Mouse (Mus musculus) embryo, embryonic 10.5 days (tissue): ENCODE measurements around the gene Spdya.
A peak's percentile ranks its signal among the peaks of the same experiment; 100 is the strongest.
"Not testable (repeated sequence)": the region's sequence is repeated elsewhere in the genome, so short reads cannot be mapped to it uniquely, and the experiment has no call there.

Experiments
- DNase-seq: peaks from one replicate; pipeline ENCODE4 v3.0.0-alpha.2; 2015; ENCODE audit warnings: low spot score

Gene Spdya

DNA sequence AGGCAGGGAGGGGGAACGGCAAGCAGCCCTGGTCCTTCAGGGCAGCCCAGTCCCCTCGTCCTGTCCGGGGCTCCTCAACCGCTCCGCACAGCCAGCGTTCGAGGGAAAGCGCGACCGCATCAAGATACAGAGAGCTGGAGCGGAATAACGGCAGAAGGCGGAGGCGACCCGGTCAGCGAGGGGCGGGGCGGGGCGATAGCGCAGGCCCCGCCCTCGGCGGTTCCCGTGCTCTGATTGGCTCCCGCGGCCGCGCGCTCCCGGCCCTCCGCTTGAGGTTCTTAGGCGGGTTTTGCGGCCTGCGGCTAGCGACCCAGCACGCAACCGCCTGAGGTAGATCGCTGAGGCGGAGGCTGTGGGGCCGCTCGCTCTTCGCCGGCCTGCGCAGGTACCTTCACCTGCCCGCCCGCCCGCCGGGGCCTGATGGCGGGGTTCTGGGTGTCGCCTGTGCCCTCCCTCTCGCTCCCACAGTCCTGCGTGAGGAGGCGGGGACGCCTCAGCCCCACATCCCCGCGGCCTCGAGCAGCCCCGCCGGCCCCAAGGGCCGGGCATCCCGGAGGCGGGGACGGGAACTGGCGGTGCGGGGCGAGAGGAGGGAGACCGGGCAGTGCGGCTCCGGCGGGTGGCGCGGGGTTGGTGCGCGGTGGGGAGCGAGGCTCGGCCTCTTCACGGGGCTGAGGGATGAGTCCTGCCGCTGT, at the start of gene Spdya:
Gene Spdya (plus strand): TSS at position 305 of the 695 bp plus-strand sequence.
- peak; percentile 94 for DNase-seq

DNA sequence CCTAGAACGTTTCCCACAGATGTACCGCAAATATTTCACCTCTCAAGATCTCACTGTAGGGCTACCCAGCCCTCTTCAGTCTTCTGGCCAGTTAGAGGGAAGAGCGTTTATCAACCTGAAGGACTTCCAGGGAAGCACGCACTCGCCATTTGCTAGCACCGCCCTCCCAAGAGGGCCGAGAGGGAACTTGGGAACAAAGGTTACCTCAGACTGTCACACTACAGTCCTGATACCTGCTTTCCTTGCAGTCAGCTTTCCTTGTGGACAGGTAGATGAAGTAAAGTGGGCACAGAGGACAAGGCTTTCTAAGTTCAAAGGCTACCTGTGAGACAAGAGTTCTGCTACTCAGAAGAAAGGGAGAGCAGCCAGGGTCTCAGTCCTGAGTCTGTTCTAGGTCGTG, 45.0 kb upstream of the Spdya start:
- no peak for DNase-seq

- DNase-seq, result no peak
These were observed 41.6 kb upstream of the Spdya start for GRCm38 (mm10) chr17:71510297-71510696.

GRCm38 (mm10) chr17:71526302-71526708, 25.6 kb upstream of the Spdya start:
- no peak for DNase-seq

DNA sequence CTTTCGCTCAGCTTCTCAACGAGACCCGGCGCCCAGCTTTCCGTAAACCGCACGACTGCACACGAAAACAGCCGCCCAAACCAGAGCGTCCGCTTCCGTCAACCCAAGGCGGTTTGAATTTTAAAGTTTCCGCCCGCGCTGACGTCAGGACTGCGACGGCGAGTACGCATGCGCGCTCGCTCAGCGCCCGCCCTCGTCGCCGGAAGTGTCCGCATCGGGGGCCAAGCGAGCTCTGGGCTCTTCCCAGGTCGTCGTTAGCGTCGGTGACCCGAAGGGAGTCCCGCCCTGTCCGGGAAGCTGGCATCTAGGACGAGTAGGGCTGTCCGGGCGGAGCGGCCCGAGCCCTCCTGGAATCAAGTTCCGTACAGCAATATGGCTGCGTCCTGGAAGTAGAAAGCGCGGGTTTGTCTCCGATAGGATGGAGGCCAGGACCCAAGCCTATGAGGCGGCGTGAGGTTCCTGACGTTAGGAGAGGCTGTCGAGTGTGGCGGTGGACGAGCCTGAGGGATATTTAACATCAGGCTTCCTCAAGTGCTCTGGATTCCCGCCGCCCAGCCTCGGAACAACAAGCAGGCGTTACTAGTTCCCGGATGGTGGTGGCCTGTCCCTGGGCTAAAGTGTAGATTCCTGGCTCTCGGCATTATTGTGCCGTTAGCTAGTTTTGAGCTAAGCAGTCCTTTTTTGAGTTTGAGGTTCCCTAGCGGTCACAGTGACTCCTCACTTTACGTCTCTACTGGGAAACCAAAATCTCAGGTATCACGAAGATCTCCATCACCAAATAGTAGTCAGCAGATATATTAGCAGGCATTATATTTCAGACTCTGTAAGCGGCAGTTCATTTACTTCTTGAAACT, 24.9 kb upstream of the Spdya start, which contains the start of gene Ndc80:
Gene Ndc80 (minus strand): TSS at position 147 of the 854 bp plus-strand sequence.
- DNase-seq, result peak; percentile 97

DNA sequence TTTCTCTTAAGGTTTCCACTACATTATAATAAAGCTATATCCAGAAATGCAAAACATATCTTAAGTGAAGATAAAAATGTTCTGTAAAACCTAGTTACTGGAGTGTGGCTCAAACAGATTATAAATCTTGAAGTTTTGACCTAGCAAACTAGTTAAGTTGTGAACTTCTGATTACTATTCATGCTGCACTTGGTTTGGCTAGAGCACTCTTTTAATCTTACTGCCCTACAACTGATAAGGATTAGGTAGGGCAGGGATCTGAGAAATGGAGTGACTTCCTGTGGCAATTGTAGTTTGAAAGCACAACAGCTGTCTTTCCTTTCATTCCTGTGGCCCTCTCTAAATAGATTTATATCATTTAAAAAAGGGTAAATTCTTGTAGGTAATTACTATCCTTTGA, 23.8 kb upstream of the Spdya start:
- DNase-seq, result no peak

DNA sequence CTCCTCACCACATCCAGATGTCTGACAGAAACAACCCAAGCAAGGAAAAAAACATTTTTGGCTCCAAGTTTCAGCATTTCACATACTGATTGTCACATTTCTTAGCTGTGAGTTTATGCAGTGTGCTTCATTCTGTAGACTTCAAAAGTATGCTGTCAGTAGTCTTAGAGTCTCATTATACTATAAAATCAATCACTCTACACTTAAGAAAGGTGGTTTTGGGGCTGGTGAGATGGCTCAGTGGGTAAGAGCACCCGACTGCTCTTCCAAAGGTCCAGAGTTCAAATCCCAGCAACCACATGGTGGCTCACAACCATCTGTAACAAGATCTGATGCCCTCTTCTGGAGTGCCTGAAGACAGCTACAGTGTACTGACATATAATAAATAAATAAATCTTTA, 16.3 kb upstream of the Spdya start:
- DNase-seq, result not testable (repeated sequence)

DNA sequence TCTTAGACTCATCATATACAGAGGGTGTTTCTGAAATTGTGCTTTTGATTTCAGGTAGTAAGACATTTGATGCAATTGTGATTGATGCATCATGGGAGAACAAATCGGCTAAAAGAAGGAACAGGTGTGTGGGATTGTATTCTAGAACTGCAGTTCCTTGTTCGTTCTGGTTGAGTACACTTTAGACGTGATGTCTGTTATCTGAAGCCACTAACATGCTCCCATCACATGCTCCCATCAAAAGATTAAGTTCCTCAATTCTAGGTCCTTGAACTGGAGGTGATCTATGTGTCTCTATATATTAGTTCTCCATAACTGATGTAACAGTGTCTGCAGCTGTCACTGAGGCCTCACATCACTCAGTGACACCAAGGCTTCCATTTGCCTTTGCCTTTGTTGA, 14.7 kb upstream of the Spdya start:
- DNase-seq, result no peak

DNA sequence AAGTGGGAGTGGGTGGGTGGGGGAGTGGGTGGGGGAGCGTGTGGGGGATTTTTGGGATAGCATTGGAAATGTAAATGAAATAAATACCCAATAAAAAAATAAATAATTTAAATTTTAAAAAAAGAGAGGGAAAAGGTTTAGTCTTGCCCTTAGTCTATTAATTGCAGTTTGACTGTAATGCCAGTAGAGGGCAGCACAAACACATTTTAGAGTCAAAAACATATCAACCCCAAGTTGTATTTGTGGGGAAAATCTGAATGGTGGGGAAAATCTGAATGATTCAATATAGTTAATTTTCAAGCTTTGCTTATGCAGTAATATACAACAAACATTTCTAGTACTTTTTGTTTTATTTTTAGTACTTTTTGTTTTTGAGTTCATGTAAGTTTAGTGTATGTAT, 3.3 kb upstream of the Spdya start:
- peak; percentile 73 for DNase-seq

DNA sequence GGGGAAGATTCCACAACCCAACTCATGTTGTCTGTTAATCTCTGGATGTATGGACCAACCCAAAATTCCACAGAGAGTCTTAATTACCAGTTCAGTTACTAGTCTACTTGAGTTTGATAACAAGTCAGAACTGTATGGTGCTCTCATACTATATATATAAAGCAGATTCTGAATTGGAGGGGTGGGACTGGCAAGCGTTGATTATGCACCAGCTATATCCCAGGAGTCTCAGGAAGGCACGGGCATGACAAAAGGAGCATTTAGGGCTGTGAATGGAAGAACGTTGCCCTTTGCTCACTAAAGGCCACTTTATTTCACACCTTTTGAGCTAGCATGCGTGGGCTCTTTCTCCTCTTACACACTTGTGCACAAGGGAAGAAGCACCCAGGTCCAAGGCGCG, 511 bp upstream of the Spdya start:
- no peak for DNase-seq

GRCm38 (mm10) chr17:71552901-71553300, 1.0 kb downstream of the Spdya start:
- DNase-seq, result peak; percentile 53

DNA sequence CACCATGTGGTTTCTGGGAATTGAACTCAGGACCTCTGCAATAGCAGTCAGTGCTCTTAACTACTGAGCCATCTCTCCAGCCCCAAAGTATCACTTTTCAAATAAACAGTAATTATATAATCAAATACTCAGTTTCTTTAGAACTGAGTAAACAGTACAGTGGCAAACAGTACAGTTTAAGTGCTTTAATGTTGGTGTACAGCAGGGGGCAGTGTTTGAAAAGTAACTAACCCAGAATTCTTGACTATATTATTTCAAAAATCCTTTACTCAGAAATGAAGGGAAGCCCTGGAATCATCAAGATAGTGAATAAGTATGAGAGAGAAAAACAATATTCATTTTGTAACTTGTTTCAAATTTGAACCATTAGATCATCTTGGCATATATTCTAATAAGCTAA, 9.8 kb downstream of the Spdya start:
- DNase-seq, result peak; percentile 71

GRCm38 (mm10) chr17:71579176-71579705, 27.4 kb downstream of the Spdya start:
- no peak for DNase-seq

- peak; percentile 52 for DNase-seq
These were observed 46.2 kb downstream of the Spdya start for GRCm38 (mm10) chr17:71597881-71598658.

DNA sequence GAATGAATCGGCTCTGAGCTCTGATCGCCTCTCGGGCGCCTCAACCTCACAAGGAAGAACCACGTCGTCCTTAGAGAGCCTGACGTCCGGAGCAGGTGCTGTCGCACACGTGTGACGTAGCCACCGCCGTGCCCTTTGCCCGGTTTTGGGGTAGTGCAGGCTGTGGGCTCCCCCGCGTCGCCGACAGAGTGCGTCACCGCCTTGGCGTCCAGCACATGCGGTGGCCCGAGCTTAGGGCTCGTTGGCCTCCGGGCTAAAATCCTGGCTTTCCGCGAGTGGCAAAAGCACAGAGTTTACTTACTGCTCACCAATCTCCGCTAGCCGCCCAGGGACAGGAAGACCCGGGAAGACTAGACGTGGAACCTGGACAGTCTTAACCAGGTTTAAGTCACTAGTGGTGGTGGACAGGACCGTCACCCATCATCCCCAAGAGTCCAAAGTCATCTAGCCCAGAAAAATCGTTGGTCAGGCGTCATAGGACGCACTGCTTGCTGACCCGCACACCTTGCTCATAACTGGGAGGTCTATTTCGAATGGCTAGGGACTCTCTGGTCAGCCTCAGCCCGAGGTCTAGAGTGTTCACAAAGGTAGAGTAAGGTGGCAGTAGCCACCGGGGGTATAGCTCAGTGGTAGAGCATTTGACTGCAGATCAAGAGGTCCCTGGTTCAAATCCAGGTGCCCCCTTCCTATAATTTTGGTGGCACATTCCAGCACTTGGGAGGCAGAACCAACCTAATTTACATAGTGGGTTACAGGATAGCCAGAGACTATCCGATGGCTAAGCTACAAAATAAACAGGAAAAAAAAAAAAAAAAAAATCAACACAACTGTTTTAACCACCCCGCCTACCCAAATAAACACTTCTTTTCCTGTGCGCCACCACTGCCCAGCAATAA, 47.0 kb downstream of the Spdya start:
- DNase-seq, result peak; percentile 95

DNA sequence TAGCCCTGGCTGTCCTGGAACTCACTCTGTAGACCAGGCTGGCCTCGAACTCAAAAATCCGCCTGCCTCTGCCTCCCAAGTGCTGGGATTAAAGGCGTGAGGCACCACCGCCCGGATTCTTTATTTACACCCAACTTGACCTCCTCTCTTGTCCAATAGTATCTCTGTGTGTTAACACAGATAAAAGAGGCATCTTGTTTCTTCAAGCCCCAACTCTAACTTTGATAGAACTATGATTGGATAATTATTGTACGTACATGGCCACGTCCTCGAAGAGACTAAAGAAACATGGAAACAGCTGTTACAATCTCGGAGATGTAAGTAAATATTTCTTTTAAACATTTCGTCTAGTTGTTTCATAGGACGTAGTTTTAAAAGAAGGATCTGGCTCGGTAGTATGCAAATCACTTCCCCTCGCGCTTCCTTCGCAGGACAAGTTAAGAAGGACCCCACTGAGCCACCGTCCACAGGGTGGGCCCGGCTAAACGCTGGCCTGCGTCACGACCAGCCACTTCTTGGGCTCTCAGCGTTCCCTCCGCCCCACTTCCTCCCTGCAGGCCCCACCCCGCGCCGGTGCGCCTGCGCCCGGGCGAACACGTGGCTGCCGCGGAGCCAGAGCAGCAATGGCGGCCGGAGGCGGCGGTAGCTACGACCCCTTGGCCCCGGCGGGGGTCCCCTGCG, 63.9 kb downstream of the Spdya start, which contains the start of gene Wdr43:
Gene Wdr43 (plus strand): TSS at position 258 of the 681 bp plus-strand sequence.
- DNase-seq, result peak; percentile 98

GRCm38 (mm10) chr17:71616319-71617032, 64.6 kb downstream of the Spdya start:
- DNase-seq, result peak; percentile 42

- peak; percentile 31 for DNase-seq
These were observed 65.1 kb downstream of the Spdya start for GRCm38 (mm10) chr17:71617033-71617362.

GRCm38 (mm10) chr17:71617974-71618373, 66.1 kb downstream of the Spdya start:
- no peak for DNase-seq

DNA sequence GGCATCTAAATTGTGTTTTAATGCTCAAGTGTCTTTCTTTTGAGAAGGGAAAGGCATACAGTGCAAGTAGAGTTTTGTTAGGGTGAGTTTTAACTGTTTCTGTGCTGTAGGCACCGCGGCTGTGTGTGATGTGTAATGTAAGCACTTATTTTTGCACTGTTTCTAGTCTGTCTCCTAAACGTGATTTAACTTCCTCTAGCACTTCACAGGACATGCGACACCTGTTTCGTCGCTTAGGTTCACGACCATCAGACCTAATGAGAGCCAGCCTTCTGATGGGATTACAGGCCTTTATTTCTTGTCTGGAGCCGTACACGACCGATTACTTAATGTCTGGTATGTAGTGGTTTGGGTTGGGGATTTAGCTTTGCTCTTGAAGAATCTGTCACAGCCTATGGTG, 79.9 kb downstream of the Spdya start:
- DNase-seq, result no peak
